Mouse (Mus musculus) cortical plate, adult 2 months (tissue): Measurements from ENCODE around the gene Bola1.

ENCODE experiments used
- CTCF ChIP-seq: fragments of 200-500 bp; IDR thresholded peaks from 2 replicates; pipeline ENCODE4 v1.5.1; 2011; ENCODE audit warnings: mild to moderate bottlenecking, control low read depth, low read length; ENCODE audit not compliant: insufficient read depth; ENCODE audit errors: extremely low read depth
- POLR2A ChIP-seq: fragments of 200-500 bp; IDR thresholded peaks from 2 replicates; pipeline ENCODE4 v1.6.1; 2011; ENCODE audit warnings: mild to moderate bottlenecking, low read length, control low read depth; ENCODE audit not compliant: insufficient read depth; ENCODE audit errors: extremely low read depth

DNA sequence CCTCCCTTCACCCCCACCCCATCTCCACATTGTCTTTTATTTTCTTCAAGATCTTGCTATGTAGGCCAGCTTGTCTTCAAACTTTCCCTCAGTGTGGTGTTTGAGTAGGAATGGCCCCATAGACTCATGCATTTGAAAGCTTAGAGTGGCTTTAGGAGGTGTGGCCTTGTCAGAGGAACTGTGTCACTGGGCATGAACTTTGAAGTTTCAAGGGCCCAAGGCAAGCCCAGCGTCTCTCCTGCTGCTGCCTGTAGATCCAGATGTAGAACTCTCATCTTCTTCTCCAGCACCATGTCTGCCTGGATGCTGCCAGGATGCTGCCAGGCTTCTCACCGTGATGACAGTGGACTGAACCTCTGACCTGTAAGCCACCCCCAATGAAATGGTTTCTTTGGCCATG lies 9.3 kb upstream of the Bola1 start:
- TF ChIP-seq CTCF (no peak), POLR2A (no peak)
